Mouse (Mus musculus) ES-Bruce4 (cell line): ENCODE data around the gene Abat.

ENCODE experiments used
- CTCF ChIP-seq: IDR thresholded peaks from one replicate; pipeline ENCODE4 v1.8.1; 2011; ENCODE audit warnings: low read depth, low read length
- POLR2A ChIP-seq: IDR thresholded peaks from one replicate; pipeline ENCODE4 v1.8.1; 2011; ENCODE audit warnings: low read length; ENCODE audit not compliant: insufficient read depth

DNA sequence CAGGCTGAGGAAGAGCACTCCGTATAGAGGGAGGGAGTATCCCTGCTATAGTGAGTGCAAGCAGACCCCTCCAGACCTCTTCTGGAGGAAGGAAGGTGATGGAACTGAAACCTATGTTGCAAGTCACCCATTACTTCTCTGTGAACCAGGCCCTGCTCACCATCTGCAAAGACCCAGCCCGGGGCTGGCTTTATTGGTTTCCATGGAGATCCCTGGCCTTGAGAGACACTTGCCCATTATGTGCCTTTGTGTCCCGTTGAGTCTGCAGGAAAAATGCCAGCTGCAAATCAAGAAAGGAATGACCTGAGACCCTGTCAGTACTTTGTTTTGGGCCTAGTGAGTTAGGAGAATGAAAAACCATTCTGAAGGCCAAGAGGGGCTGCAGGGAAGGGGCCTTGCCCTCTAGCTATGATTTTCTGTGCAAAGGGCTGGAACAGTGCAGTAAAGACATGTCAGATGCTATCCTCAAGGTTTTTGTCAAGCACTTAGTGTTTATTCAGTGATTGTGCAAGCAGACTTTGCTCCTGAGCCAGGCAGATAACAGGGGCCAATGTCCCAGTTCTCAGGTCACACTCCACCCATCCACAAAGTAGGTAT lies 53.0 kb downstream of the Abat start:
- TF ChIP-seq CTCF (no peak), POLR2A (no peak)
